Mouse (Mus musculus): Measurements from ENCODE around the gene Hoxd9. TPM values are rescaled to one million over a fixed set of nuclear protein-coding genes. Genes with fewer than 3 reads are reported as not detected.

Gene Hoxd9
- polyA plus RNA-seq, 1 experiment from 2014 or later = 0.11 TPM

DNA sequence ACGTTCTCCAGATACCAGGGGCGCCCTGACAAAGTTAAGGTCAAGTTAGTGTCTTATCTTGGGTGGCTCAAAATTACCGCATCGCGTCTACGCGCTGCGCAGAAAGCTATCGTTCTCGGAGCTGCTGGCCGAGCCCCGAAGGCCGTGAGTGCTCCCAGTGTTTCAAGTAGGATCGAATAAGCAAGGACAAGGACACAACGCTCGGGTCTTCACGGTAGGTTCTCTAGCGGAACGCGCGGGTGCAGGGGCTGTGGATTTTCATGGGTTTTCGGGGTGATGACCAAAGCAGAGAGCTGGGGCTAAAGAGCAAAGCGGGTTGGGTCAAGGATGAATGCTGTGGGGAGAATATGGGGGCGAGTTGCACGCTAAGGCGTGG is 17.9 kb upstream of the Hoxd9 start:
- Histone ChIP-seq H3K9ac (ENCODE audit: low read depth, low read length) (no peak overlapping the region), H3K27ac (ENCODE audit: low read depth, low read length) (no peak overlapping the region), H3K4me3 (ENCODE audit: low read depth, low read length) (no peak overlapping the region), H3K4me1 (replicated peaks; ENCODE audit: control insufficient read depth, insufficient read depth, low read length) (peaks cover 8% of the 10 kb centered on the region), H3K36me3 (ENCODE audit: control insufficient read depth, insufficient read depth, low read length) (no peaks in the 10 kb centered on the region), H3K9me3 (ENCODE audit: control insufficient read depth, low read length) (no peaks in the 10 kb centered on the region), H3K4me2 (replicated peaks; ENCODE audit: low read depth, low read length) (no peak overlapping the region), H3K27me3 (ENCODE audit: control insufficient read depth, insufficient read depth, low read length) (peaks cover 99% of the 10 kb centered on the region)
- under 1% methylated on average over 26 of the region's 26 CpGs for WGBS
- ATAC-seq (ENCODE audit: low FRiP score) (no peak), DNase-seq (ENCODE audit: low spot score) (peak; percentile 65)

DNA sequence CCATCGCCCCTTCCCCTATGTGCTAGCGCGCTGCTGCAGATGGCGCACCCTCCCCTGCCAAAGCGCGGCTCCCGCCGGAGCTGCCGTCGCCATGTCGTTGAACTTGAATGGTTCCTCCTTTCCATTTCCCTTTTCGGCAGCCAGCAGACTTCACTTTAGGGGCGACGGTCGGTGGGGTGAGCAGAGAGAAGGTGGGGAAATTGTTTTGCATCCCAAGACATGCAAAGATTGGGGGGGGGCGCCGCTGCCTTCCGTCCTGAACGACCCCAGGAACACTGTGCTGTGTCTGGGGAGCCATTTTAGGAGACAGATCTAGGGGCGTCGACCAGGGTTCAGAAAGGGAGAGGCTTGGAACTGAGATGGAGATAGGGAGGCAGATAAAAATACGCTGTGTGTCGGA is 17.5 kb upstream of the Hoxd9 start:
- no peak for DNase-seq (ENCODE audit: low spot score)
- no peak for ATAC-seq (ENCODE audit: low FRiP score)
- Histone ChIP-seq H3K4me3 (ENCODE audit: low read depth, low read length) (no peak overlapping the region), H3K9ac (ENCODE audit: low read depth, low read length) (no peak overlapping the region), H3K4me1 (replicated peaks; ENCODE audit: control insufficient read depth, insufficient read depth, low read length) (peaks cover 8% of the 10 kb centered on the region), H3K36me3 (ENCODE audit: control insufficient read depth, insufficient read depth, low read length) (no peaks in the 10 kb centered on the region), H3K27ac (ENCODE audit: low read depth, low read length) (no peak overlapping the region), H3K27me3 (ENCODE audit: control insufficient read depth, insufficient read depth, low read length) (peaks cover 99% of the 10 kb centered on the region), H3K4me2 (replicated peaks; ENCODE audit: low read depth, low read length) (no peak overlapping the region), H3K9me3 (ENCODE audit: control insufficient read depth, low read length) (no peaks in the 10 kb centered on the region)
- WGBS = 0% methylated on average over 23 of the region's 23 CpGs

DNA sequence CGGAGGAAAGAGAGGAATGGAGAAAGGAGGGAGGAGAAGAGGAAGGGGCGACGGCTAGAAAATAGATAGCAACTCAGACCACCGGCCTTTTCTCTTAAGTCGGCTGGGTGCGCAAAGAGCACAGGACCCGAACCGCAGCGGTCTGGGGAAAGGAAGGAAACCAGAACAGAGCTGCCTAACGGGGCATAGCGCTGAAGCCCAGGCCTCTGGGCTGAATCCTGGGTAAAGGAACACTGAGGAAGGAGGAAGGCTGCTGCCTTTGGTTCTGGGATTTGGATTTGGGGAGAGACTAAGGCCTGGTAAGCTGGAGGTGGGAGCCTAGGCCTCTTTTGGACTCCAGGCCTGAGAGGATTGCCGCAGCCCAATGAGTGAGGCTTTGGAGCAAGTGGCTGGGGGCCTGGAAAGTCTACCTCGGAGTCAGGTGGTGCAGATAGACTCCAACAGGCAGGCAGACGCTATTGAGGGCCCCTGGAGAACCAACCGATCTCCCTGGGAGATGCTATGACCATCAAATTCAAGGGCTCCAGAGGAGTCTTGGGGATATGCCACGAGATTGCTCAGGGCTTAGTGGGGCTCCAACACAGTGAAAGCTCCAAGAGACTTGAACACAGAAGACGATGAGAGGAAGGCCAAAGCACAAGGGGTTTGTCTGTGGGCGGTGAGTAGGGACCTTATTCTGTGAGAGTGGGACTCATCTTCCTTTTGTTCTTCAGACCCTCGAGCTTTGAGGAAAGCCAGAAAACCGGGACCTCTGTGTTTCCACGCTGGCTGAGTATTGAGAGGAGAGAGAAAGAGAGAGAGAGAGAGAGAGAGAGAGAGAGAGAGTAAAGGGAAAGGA is 16.7 kb upstream of the Hoxd9 start:
- H3K27me3 ChIP-seq (ENCODE audit: control insufficient read depth, insufficient read depth, low read length) = peaks cover 98% of the 10 kb centered on the region
- DNase-seq (ENCODE audit: low spot score) = peak; percentile 59
- H3K9me3 ChIP-seq (ENCODE audit: control insufficient read depth, low read length) = no peaks in the 10 kb centered on the region
- no peaks in the 10 kb centered on the region for H3K36me3 ChIP-seq (ENCODE audit: control insufficient read depth, insufficient read depth, low read length)
- WGBS = 2% methylated on average over 21 of the region's 21 CpGs
- ATAC-seq (ENCODE audit: low FRiP score) = no peak
- H3K4me2 ChIP-seq (replicated peaks; ENCODE audit: low read depth, low read length) = no peak overlapping the region
- H3K4me3 ChIP-seq (ENCODE audit: low read depth, low read length) = no peak overlapping the region
- no peak overlapping the region for H3K9ac ChIP-seq (ENCODE audit: low read depth, low read length)
- H3K4me1 ChIP-seq (replicated peaks; ENCODE audit: control insufficient read depth, insufficient read depth, low read length) = peaks cover 8% of the 10 kb centered on the region
- no peak overlapping the region for H3K27ac ChIP-seq (ENCODE audit: low read depth, low read length)

GRCm38 (mm10) chr2:74681594-74682531 is 15.7 kb upstream of the Hoxd9 start:
- Histone ChIP-seq H3K9ac (ENCODE audit: low read depth, low read length) (no peak overlapping the region), H3K27ac (ENCODE audit: low read depth, low read length) (no peak overlapping the region), H3K36me3 (ENCODE audit: control insufficient read depth, insufficient read depth, low read length) (no peaks in the 10 kb centered on the region), H3K9me3 (ENCODE audit: control insufficient read depth, low read length) (no peaks in the 10 kb centered on the region), H3K4me2 (replicated peaks; ENCODE audit: low read depth, low read length) (peak overlapping the region; percentile 25), H3K27me3 (ENCODE audit: control insufficient read depth, insufficient read depth, low read length) (peaks cover 94% of the 10 kb centered on the region), H3K4me3 (ENCODE audit: low read depth, low read length) (peak overlapping the region; percentile 10; the same call in 1 of the 2 replicates), H3K4me1 (replicated peaks; ENCODE audit: control insufficient read depth, insufficient read depth, low read length) (peaks cover 8% of the 10 kb centered on the region)
- DNase-seq (ENCODE audit: low spot score) (no peak), ATAC-seq (ENCODE audit: low FRiP score) (0 out of 2 replicates have a peak, but pooled peaks have one; percentile 33)
- under 1% methylated on average over 74 of the region's 78 CpGs for WGBS

- ATAC-seq (ENCODE audit: low FRiP score) (no peak), DNase-seq (ENCODE audit: low spot score) (no peak)
- H3K4me2 ChIP-seq (replicated peaks; ENCODE audit: low read depth, low read length) = no peak overlapping the region; the same call in 1 of the 2 replicates
These were observed 14.7 kb upstream of the Hoxd9 start for GRCm38 (mm10) chr2:74682796-74683195.

GRCm38 (mm10) chr2:74683471-74683951 is 14.0 kb upstream of the Hoxd9 start:
- H3K4me2 ChIP-seq (replicated peaks; ENCODE audit: low read depth, low read length) = no peak overlapping the region
- no peak for ATAC-seq (ENCODE audit: low FRiP score)
- H3K4me1 ChIP-seq (replicated peaks; ENCODE audit: control insufficient read depth, insufficient read depth, low read length) = peaks cover 8% of the 10 kb centered on the region
- no peak overlapping the region for H3K4me3 ChIP-seq (ENCODE audit: low read depth, low read length)
- under 1% methylated on average over 18 of the region's 18 CpGs for WGBS
- H3K27ac ChIP-seq (ENCODE audit: low read depth, low read length) = no peak overlapping the region
- H3K9ac ChIP-seq (ENCODE audit: low read depth, low read length) = no peak overlapping the region
- no peaks in the 10 kb centered on the region for H3K36me3 ChIP-seq (ENCODE audit: control insufficient read depth, insufficient read depth, low read length)
- DNase-seq (ENCODE audit: low spot score) = no peak
- peaks cover 91% of the 10 kb centered on the region for H3K27me3 ChIP-seq (ENCODE audit: control insufficient read depth, insufficient read depth, low read length)
- no peaks in the 10 kb centered on the region for H3K9me3 ChIP-seq (ENCODE audit: control insufficient read depth, low read length)

More at GRCm38 (mm10) chr2:74682796-74683195, 14.7 kb upstream of the Hoxd9 start:
- Histone ChIP-seq H3K9me3 (ENCODE audit: control insufficient read depth, low read length) (no peaks in the 10 kb centered on the region), H3K27me3 (ENCODE audit: control insufficient read depth, insufficient read depth, low read length) (peaks cover 94% of the 10 kb centered on the region), H3K27ac (ENCODE audit: low read depth, low read length) (no peak overlapping the region), H3K9ac (ENCODE audit: low read depth, low read length) (no peak overlapping the region), H3K4me1 (replicated peaks; ENCODE audit: control insufficient read depth, insufficient read depth, low read length) (peaks cover 8% of the 10 kb centered on the region), H3K36me3 (ENCODE audit: control insufficient read depth, insufficient read depth, low read length) (no peaks in the 10 kb centered on the region), H3K4me3 (ENCODE audit: low read depth, low read length) (peak overlapping the region; percentile 8; the same call in 1 of the 2 replicates)
- WGBS = 1% methylated on average over 24 of the region's 51 CpGs

GRCm38 (mm10) chr2:74684106-74684505 is 13.4 kb upstream of the Hoxd9 start:
- no peaks in the 10 kb centered on the region for H3K9me3 ChIP-seq (ENCODE audit: control insufficient read depth, low read length)
- H3K4me1 ChIP-seq (replicated peaks; ENCODE audit: control insufficient read depth, insufficient read depth, low read length) = peaks cover 8% of the 10 kb centered on the region
- ATAC-seq (ENCODE audit: low FRiP score) (no peak), DNase-seq (ENCODE audit: low spot score) (no peak)
- no peak overlapping the region for H3K27ac ChIP-seq (ENCODE audit: low read depth, low read length)
- WGBS = 2% methylated on average over 12 of the region's 12 CpGs
- H3K4me2 ChIP-seq (replicated peaks; ENCODE audit: low read depth, low read length) = no peak overlapping the region
- H3K4me3 ChIP-seq (ENCODE audit: low read depth, low read length) = no peak overlapping the region
- no peak overlapping the region for H3K9ac ChIP-seq (ENCODE audit: low read depth, low read length)
- H3K27me3 ChIP-seq (ENCODE audit: control insufficient read depth, insufficient read depth, low read length) = peaks cover 90% of the 10 kb centered on the region
- no peaks in the 10 kb centered on the region for H3K36me3 ChIP-seq (ENCODE audit: control insufficient read depth, insufficient read depth, low read length)

DNA sequence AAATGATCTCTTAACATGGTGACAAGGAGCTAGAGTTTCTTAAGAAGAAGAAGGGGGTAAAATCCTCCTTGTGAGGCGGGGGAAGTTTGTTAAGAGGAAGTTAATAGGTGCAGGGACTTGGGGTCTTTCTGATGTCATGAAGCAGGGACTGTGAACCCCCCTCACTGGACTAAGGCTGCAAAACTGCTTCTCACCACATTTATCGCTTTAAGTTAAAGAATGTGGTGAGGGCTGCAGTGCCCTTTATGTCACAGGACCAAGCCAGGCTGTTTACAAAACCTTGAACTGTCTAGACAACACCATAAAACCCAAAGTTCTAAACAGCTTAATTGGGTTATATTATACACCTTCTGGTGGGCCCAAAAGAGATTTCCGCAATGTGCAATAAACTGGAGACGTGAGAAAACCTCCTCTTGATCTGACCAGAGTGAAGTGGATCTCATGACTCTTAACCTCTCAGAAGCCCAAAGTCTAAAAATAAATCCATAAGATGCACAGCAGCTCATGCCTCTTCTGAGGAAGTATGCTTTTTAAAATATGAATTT is 12.4 kb upstream of the Hoxd9 start:
- H3K4me2 ChIP-seq (replicated peaks; ENCODE audit: low read depth, low read length) = no peak overlapping the region

More for the DNA sequence above, 12.4 kb upstream of the Hoxd9 start:
- H3K9me3 ChIP-seq (ENCODE audit: control insufficient read depth, low read length) = no peaks in the 10 kb centered on the region
- no peaks in the 10 kb centered on the region for H3K36me3 ChIP-seq (ENCODE audit: control insufficient read depth, insufficient read depth, low read length)
- DNase-seq (ENCODE audit: low spot score) (no peak), ATAC-seq (ENCODE audit: low FRiP score) (no peak)
- no peak overlapping the region for H3K4me3 ChIP-seq (ENCODE audit: low read depth, low read length)
- peaks cover 8% of the 10 kb centered on the region for H3K4me1 ChIP-seq (replicated peaks; ENCODE audit: control insufficient read depth, insufficient read depth, low read length)
- WGBS = 12% methylated on average over 4 of the region's 4 CpGs
- peaks cover 92% of the 10 kb centered on the region for H3K27me3 ChIP-seq (ENCODE audit: control insufficient read depth, insufficient read depth, low read length)
- H3K9ac ChIP-seq (ENCODE audit: low read depth, low read length) = no peak overlapping the region
- H3K27ac ChIP-seq (ENCODE audit: low read depth, low read length) = no peak overlapping the region
